Mouse (Mus musculus) stomach, postnatal 0 days (tissue): ENCODE data around the gene Auts2. TPM values are rescaled to one million over a fixed set of nuclear protein-coding genes. Genes with fewer than 3 reads are reported as not detected.
A peak's percentile ranks its signal among the peaks of the same experiment; 100 is the strongest.

Source experiments
- ATAC-seq: fragments of 200-750 bp; cut with Nextera tagmentation; 2 replicates; pipeline ENCODE4 v1.8.0; 2017; ENCODE audit not compliant: low FRiP score, low TSS enrichment
- DNase-seq: peaks from one replicate; pipeline ENCODE4 v3.0.0-alpha.2; 2016; ENCODE audit warnings: low spot score
- H3K27ac ChIP-seq: fragments of 300-500 bp; sonication (generic); replicated peaks from 2 replicates; pipeline ENCODE4 v1.5.1; 2014; ENCODE audit warnings: mild to moderate bottlenecking, control low read depth
- H3K27me3 ChIP-seq: fragments of 300-500 bp; sonication (generic); 2 replicates; pipeline ENCODE4 v1.6.1; 2014; ENCODE audit warnings: low read length; ENCODE audit not compliant: control insufficient read depth, insufficient read depth
- H3K36me3 ChIP-seq: fragments of 300-500 bp; sonication (generic); 2 replicates; pipeline ENCODE4 v1.6.1; 2014; ENCODE audit warnings: low read length, mixed read lengths; ENCODE audit not compliant: control insufficient read depth, insufficient read depth
- H3K4me1 ChIP-seq: fragments of 300-500 bp; sonication (generic); replicated peaks from 2 replicates; pipeline ENCODE4 v1.6.1; 2014; ENCODE audit warnings: antibody characterized with exemption; ENCODE audit not compliant: control insufficient read depth, insufficient read depth
- H3K4me2 ChIP-seq: fragments of 300-500 bp; sonication (generic); replicated peaks from 2 replicates; pipeline ENCODE4 v1.6.1; 2014; ENCODE audit warnings: low read depth, mild to moderate bottlenecking, control low read depth, moderate library complexity
- H3K4me3 ChIP-seq: fragments of 300-500 bp; sonication (generic); 2 replicates; pipeline ENCODE4 v1.5.1; 2014; ENCODE audit warnings: low read depth, low read length, control low read depth
- H3K9ac ChIP-seq: fragments of 300-500 bp; sonication (generic); 2 replicates; pipeline ENCODE4 v1.6.1; 2014; ENCODE audit warnings: mild to moderate bottlenecking, low read length, control low read depth, mixed read lengths
- H3K9me3 ChIP-seq: fragments of 300-500 bp; sonication (generic); 2 replicates; pipeline ENCODE4 v1.6.1; 2016; ENCODE audit warnings: low read length; ENCODE audit not compliant: control insufficient read depth
- CTCF ChIP-seq: IDR thresholded peaks from 2 replicates; pipeline ENCODE4 v1.5.1; 2016; ENCODE audit warnings: antibody characterized with exemption, low read depth, mild to moderate bottlenecking, moderate library complexity
- EP300 ChIP-seq: optimal IDR thresholded peaks from 2 replicates; pipeline ENCODE3; 2016; ENCODE audit warnings: antibody characterized with exemption
- WGBS: fragments of 180-500 bp; shearing (Covaris S2); extraction: QIAGEN DNeasy Blood & Tissue Kit; methylation state at CpG from one replicate; pipeline ENCODE4 v1.1.7; 2014; 5-methylcytosine and 5-hydroxymethylcytosine counted together
- polyA plus RNA-seq: library from polyadenylated mRNA; unstranded; fragments of >200 nt; fragmentation: Nextera tagmentation; extraction: Ambion mirVana; gene quantifications from 2 replicates; pipeline ENCODE4 v1.2.1, GENCODE M21; 2015

The Auts2 gene
- polyA plus RNA-seq, 1 experiment from 2014 or later: 7.3 TPM

DNA sequence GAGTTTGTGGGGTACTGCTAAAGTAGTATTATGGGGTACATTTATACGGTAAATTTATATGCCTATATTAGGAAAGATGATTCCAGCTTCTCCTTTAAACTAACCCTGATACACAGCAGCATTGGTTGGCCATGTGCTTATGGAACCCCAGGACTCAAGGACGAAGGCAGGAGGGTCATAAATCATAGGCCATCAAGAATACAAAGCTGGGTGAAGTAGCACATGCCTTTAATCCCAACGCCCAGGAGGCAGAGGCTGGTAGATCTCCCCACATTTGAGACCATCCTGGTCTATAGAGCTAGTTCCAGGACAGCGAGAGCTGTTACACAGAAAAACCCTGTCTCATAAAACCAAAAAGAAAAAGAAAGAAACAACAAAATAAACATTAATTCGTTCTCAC, 307.7 kb downstream of the Auts2 start:
- ATAC-seq (no peak), DNase-seq (no peak)
- H3K27ac ChIP-seq: no peak overlapping the region
- 70% methylated on average over 5 of the region's 5 CpGs for WGBS
- no peak overlapping the region for H3K4me3 ChIP-seq
- H3K4me2 ChIP-seq: no peak overlapping the region
- no peak overlapping the region for H3K9ac ChIP-seq
- 0 out of 2 replicates have a peak, but pooled peaks cover 3% of the 10 kb centered on the region for H3K4me1 ChIP-seq
- TF ChIP-seq EP300 (no peak), CTCF (no peak)
- H3K36me3 ChIP-seq: no peaks in the 10 kb centered on the region
- no peaks in the 10 kb centered on the region for H3K9me3 ChIP-seq
- no peaks in the 10 kb centered on the region for H3K27me3 ChIP-seq

DNA sequence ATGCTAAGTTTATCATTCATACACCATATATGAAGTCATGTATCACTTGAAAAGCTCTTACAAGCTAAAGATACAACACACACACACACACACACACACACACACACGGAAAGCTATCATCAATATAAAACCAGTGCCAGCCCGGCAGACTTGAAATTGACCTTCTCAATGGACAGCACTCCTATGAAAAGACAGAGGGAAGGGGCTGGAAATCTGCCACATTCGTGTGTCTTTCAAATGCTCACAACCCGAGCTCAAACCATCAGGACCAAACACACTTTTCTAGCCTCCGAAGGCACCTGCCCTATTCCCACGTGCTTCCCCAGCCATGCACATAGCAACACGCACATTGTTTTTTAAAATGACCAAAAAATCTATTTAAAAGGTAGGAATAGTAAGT, 308.7 kb downstream of the Auts2 start:
- WGBS: 71% methylated on average over 7 of the region's 7 CpGs
- Histone ChIP-seq H3K4me3 (no peak overlapping the region), H3K27ac (no peak overlapping the region), H3K36me3 (no peaks in the 10 kb centered on the region), H3K4me1 (peaks cover 5% of the 10 kb centered on the region; the same call in 1 of the 2 replicates), H3K27me3 (no peaks in the 10 kb centered on the region), H3K9ac (no peak overlapping the region), H3K9me3 (no peaks in the 10 kb centered on the region), H3K4me2 (no peak overlapping the region)
- no peak for TF ChIP-seq CTCF
- no peak for TF ChIP-seq EP300
- no peak for ATAC-seq
- DNase-seq: no peak

DNA sequence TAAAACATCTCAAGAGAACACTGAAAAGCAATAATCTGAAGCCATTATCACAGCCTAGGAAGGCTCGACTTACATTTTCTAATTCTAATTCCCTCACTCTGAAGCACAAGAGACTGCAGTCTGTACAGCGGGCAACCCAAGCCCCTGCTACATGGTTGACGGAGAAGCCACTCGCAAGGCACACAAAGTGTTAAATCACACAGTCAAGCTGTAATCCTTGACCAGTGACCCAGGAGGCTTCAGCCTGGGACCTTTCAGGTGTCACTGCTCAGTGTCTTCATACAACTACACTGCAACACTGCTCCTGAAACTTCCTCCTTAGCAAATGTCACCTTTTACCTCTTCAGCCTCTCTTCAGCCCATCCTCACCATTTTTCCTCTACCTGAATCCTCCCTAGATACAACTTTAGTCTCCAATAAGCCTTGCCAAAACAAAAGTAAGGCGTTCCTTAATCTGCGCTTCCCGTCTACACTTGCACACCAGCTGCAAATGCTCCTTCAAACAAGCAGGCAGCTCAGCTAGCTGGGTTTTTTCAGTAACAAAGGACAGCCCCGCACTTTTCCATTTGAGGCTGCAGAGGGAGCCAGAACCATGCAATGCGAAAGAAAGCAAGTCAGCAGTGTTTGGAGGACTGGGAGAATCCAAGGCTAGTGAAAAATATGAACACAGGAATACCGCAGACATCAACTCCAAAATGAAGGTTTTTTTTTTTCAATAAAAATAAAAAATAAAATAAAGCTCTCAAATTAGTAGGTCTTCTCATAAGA, 311.7 kb downstream of the Auts2 start:
- peak; percentile 98 for TF ChIP-seq CTCF
- TF ChIP-seq EP300: no peak
- Histone ChIP-seq H3K9me3 (no peaks in the 10 kb centered on the region), H3K4me2 (no peak overlapping the region), H3K36me3 (no peaks in the 10 kb centered on the region), H3K27me3 (no peaks in the 10 kb centered on the region), H3K4me3 (no peak overlapping the region), H3K4me1 (peaks cover 5% of the 10 kb centered on the region; the same call in 1 of the 2 replicates), H3K9ac (no peak overlapping the region), H3K27ac (no peak overlapping the region)
- ATAC-seq (peak; percentile 81), DNase-seq (peak; percentile 67)
- WGBS: 35% methylated on average over 10 of the region's 10 CpGs

DNA sequence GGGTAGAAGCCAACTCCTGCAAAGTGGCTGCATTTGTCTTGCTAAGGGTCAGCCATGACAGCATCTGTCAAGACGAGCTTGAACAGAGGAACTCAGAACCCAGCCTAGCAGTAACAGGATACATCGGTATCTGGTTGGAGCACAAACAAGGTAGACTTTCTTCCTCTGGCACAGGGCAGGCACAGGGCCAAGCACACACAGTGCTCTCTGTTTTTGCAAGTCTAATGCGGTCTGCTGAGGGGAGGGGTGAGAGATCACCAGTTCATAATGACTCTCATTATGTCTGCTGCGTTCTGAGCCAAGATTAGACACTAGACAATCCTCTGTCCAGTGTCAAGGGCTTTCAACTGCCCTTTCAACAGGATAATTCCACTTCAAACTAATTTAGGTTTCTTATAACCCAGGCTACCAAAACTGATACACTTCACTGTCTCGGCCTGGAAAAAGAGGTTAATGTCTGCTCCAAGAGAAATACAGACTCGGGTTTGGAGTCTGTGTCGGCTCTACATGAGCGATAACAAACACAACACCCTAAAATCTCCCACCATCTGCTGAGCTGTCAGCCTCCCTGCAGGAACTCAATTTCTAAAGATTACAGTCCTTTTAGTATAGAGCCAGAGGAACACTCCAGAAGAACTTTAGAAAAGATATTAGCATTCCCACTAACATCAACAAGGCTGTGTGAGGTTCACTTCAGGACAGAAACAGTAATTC, 313.3 kb downstream of the Auts2 start:
- H3K4me2 ChIP-seq: 0 out of 2 replicates have a peak overlapping the region, but pooled peaks have one; percentile 6
- no peaks in the 10 kb centered on the region for H3K27me3 ChIP-seq
- H3K36me3 ChIP-seq: no peaks in the 10 kb centered on the region
- H3K4me3 ChIP-seq: no peak overlapping the region
- 24% methylated on average over 8 of the region's 8 CpGs for WGBS
- no peaks in the 10 kb centered on the region for H3K9me3 ChIP-seq
- DNase-seq: peak; percentile 30
- TF ChIP-seq CTCF: no peak
- no peak for TF ChIP-seq EP300
- no peak overlapping the region for H3K9ac ChIP-seq
- peak; percentile 42 for ATAC-seq
- H3K27ac ChIP-seq: no peak overlapping the region
- peaks cover 5% of the 10 kb centered on the region; the same call in 1 of the 2 replicates for H3K4me1 ChIP-seq

DNA sequence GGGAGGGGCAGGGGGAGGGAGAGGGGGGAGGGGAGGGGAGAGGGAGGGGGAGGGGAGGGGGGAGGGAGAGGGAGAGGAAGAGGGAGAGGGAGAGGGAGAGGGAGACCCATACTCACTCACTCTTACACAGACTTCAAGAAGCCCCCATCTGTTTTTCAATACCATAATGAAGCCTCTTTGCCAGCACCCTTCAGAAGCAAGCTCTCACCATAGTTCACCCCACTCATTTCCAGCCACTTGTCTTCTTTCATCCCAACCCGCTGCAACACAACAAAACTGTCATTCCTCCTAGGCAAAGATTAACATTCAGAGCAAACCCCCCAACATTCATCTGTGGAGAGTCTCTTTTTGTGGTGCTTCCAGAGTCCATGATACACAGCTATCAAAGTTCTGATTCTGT, 314.1 kb downstream of the Auts2 start:
- Histone ChIP-seq H3K27ac (no peak overlapping the region), H3K4me3 (no peak overlapping the region), H3K4me1 (peaks cover 5% of the 10 kb centered on the region; the same call in 1 of the 2 replicates), H3K4me2 (no peak overlapping the region), H3K27me3 (no peaks in the 10 kb centered on the region), H3K36me3 (no peaks in the 10 kb centered on the region), H3K9me3 (no peaks in the 10 kb centered on the region), H3K9ac (no peak overlapping the region)
- ATAC-seq (no peak), DNase-seq (no peak)
- no peak for TF ChIP-seq EP300
- TF ChIP-seq CTCF: no peak
- WGBS: 53% methylated on average over 1 of the region's 1 CpGs
